Mouse (Mus musculus) myocyte (in vitro differentiated cells): ENCODE data around the gene Rgs5. TPM values are rescaled to one million over a fixed set of nuclear protein-coding genes. Genes with fewer than 3 reads are reported as not detected.

Source experiments
- H3K27me3 ChIP-seq: one replicate; pipeline ENCODE4 v1.6.1; 2011; ENCODE audit not compliant: control insufficient read depth, insufficient read depth, insufficient read length
- H3K36me3 ChIP-seq: one replicate; pipeline ENCODE4 v1.6.1; 2011; ENCODE audit not compliant: control insufficient read depth, insufficient read depth
- H3K4me2 ChIP-seq: one replicate; pipeline ENCODE4 v1.6.1; 2011; ENCODE audit warnings: low read depth, control low read depth
- H3K4me3 ChIP-seq: one replicate; pipeline ENCODE4 v1.5.1; 2011; ENCODE audit warnings: mild to moderate bottlenecking, control low read depth, moderate library complexity
- H3K79me2 ChIP-seq: one replicate; pipeline ENCODE4 v1.6.1; 2011; ENCODE audit not compliant: control insufficient read depth, insufficient read depth
- H3ac ChIP-seq: one replicate; pipeline ENCODE4 v1.6.1; 2011; ENCODE audit not compliant: control insufficient read depth, insufficient read length
- CEBPB ChIP-seq: IDR thresholded peaks from 2 replicates; pipeline ENCODE4 v1.6.1; 2011; ENCODE audit warnings: mild to moderate bottlenecking, moderate library complexity; ENCODE audit not compliant: poor library complexity, insufficient read depth, severe bottlenecking
- E2F4 ChIP-seq: IDR thresholded peaks from one replicate; pipeline ENCODE4 v1.6.1; 2011; ENCODE audit warnings: mild to moderate bottlenecking, control low read depth, moderate library complexity; ENCODE audit not compliant: insufficient read depth
- MAX ChIP-seq: IDR thresholded peaks from one replicate; pipeline ENCODE4 v1.6.1; 2011; ENCODE audit warnings: low read depth, mild to moderate bottlenecking, control low read depth
- MYOD1 ChIP-seq, 3 experiments: IDR thresholded peaks; one replicate each; pipeline ENCODE4 v1.6.1; 2011; ENCODE audit warnings: control low read depth in 2 of 3, low read depth in 2 of 3, mild to moderate bottlenecking in 2 of 3, moderate library complexity in 1 of 3; ENCODE audit not compliant: insufficient read length in 2 of 3, control insufficient read depth in 1 of 3
- MYOG ChIP-seq, 3 experiments: IDR thresholded peaks; one replicate each; pipeline ENCODE4 v1.6.1; 2011; ENCODE audit warnings: control low read depth in 2 of 3, low read depth in 2 of 3, mild to moderate bottlenecking in 2 of 3; ENCODE audit not compliant: insufficient read length in 2 of 3, control insufficient read depth in 1 of 3, insufficient read depth in 1 of 3
- POLR2A ChIP-seq: IDR thresholded peaks from one replicate; pipeline ENCODE4 v1.6.1; 2011; ENCODE audit warnings: low read depth, mild to moderate bottlenecking, control low read depth, moderate library complexity; ENCODE audit not compliant: insufficient read length
- POLR2AphosphoS2 ChIP-seq: IDR thresholded peaks from one replicate; pipeline ENCODE4 v1.6.1; 2011; ENCODE audit warnings: low read depth, control low read depth; ENCODE audit not compliant: insufficient read length
- REST ChIP-seq: IDR thresholded peaks from one replicate; pipeline ENCODE4 v1.6.1; 2011; ENCODE audit warnings: mild to moderate bottlenecking, control low read depth, moderate library complexity; ENCODE audit not compliant: insufficient read depth, insufficient read length
- SRF ChIP-seq: IDR thresholded peaks from one replicate; pipeline ENCODE4 v1.6.1; 2011; ENCODE audit warnings: low read depth; ENCODE audit not compliant: control insufficient read depth, insufficient read length
- TCF12 ChIP-seq: IDR thresholded peaks from one replicate; pipeline ENCODE4 v1.6.1; 2011; ENCODE audit warnings: mild to moderate bottlenecking, control low read depth; ENCODE audit not compliant: poor library complexity, insufficient read depth, severe bottlenecking
- TCF3 ChIP-seq: IDR thresholded peaks from one replicate; pipeline ENCODE4 v1.6.1; 2011; ENCODE audit warnings: low read depth, control low read depth; ENCODE audit not compliant: insufficient read length
- USF1 ChIP-seq: IDR thresholded peaks from one replicate; pipeline ENCODE4 v1.6.1; 2011; ENCODE audit warnings: low read depth, mild to moderate bottlenecking, control low read depth, moderate library complexity
- polyA plus RNA-seq: library from polyadenylated mRNA; unstranded; fragments of >200 nt; fragmentation: generic; extraction: Trizol; gene quantifications from one replicate; pipeline ENCODE4 v1.2.1, GENCODE M21; 2012; ENCODE audit warnings: missing spikeins

Rgs5 gene
- polyA plus RNA-seq, 1 experiment = 0.01 TPM

DNA sequence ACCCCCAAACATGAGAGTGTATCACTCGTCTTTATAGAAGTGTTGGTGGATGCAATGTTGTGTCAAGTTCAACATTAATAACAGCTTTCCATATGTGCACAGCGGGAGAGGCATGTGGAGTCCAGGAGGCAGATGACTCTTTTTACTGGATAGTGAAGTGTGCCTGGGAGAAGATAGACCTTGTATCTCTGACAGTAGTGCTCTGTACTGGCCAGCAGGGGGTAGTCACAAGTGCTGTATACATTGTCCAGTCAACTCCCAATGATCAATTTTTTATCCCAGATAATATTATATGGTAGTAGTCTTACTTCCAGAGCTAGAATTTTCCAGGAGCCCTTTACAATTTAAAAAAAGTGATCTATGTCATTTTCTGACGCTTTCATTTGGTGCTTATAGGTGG, 18.8 kb downstream of the Rgs5 start:
- no peak overlapping the region for H3ac ChIP-seq
- H3K36me3 ChIP-seq = no peaks in the 10 kb centered on the region
- H3K27me3 ChIP-seq = no peaks in the 10 kb centered on the region
- no peaks in the 10 kb centered on the region for H3K79me2 ChIP-seq
- H3K4me2 ChIP-seq = no peak overlapping the region
- H3K4me3 ChIP-seq = no peak overlapping the region
- TF ChIP-seq POLR2AphosphoS2 (no peak), TCF12 (no peak), E2F4 (no peak), USF1 (no peak), REST (no peak), SRF (no peak), MAX (no peak), CEBPB (no peak), POLR2A (no peak), MYOD1 (IDR thresholded peaks at IDR 0.05; ENCODE audit: control insufficient read depth in 1 of 3, insufficient read length in 2 of 3, low read depth in 2 of 3) (no peak), TCF3 (no peak), MYOG (IDR thresholded peaks at IDR 0.05; ENCODE audit: control insufficient read depth in 1 of 3, insufficient read depth in 1 of 3, insufficient read length in 2 of 3, low read depth in 2 of 3) (no peak)

DNA sequence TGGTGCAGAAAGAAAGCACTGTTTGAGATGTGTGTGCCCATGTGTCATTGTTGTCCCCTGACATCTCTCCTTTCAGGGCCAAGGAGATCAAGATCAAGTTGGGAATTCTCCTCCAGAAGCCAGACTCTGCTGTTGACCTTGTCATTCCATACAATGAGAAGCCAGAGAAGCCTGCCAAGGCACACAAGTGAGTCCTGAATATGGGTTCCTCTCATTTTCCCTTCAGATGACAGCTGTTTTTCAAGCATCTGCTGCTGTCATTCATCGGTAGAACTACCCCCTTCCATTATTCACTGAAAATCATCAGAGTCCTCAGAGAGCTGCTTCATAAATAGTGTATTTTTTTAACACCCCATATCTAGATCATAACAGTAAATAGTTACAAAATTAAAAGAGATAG, 21.4 kb downstream of the Rgs5 start:
- Histone ChIP-seq H3K4me3 (no peak overlapping the region), H3K36me3 (no peaks in the 10 kb centered on the region), H3ac (no peak overlapping the region), H3K4me2 (no peak overlapping the region), H3K27me3 (no peaks in the 10 kb centered on the region), H3K79me2 (no peaks in the 10 kb centered on the region)
- peak in 2 of 3 experiments; percentile 9 to 43 for TF ChIP-seq MYOD1 (IDR thresholded peaks at IDR 0.05; ENCODE audit: control insufficient read depth in 1 of 3, insufficient read length in 2 of 3, low read depth in 2 of 3)
- TF ChIP-seq CEBPB = no peak
- TF ChIP-seq MAX = no peak

DNA sequence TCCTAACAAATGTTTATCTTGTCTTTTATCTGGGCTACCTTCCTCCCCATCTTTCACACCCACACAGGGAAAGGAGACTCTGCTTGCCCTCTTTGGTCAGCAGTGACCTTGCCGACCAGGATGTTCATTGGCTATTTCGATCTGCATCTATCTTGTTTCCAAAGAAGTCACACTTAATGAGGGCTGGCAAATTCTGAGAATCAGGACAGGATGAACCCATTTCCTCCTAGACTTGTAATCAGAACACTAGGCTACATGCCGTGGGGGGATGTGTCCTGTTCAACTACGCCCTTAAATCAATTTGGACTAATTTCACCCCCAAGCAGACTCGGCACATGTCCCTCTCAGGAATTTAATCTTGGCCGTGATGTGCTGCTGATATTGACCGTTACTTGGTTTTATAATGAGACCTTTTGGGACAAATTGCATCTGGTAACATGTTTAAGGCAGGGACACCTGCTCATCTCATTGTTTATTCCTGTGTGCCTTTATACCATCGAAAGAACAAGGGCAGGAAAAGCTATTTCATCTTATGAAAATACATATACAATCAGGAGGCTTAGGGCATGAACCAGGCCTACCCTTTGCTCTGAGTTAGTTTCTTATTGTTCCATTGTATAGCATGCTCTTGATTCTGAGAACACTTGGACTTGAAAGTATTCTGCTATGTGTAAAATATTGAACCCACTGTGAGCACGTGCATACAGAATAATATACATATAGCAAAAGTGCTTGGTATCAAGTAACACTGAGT, 25.3 kb downstream of the Rgs5 start:
- Histone ChIP-seq H3K4me3 (no peak overlapping the region), H3K36me3 (no peaks in the 10 kb centered on the region), H3K27me3 (no peaks in the 10 kb centered on the region), H3ac (no peak overlapping the region), H3K4me2 (no peak overlapping the region), H3K79me2 (no peaks in the 10 kb centered on the region)
- TF ChIP-seq POLR2A = no peak
- TF ChIP-seq MAX = no peak
- no peak for TF ChIP-seq TCF3
- no peak for TF ChIP-seq SRF
- TF ChIP-seq TCF12 = no peak
- TF ChIP-seq MYOG (IDR thresholded peaks at IDR 0.05; ENCODE audit: control insufficient read depth in 1 of 3, insufficient read depth in 1 of 3, insufficient read length in 2 of 3, low read depth in 2 of 3) = no peak
- TF ChIP-seq USF1 = no peak
- no peak for TF ChIP-seq E2F4
- no peak for TF ChIP-seq POLR2AphosphoS2
- TF ChIP-seq MYOD1 (IDR thresholded peaks at IDR 0.05; ENCODE audit: control insufficient read depth in 1 of 3, insufficient read length in 2 of 3, low read depth in 2 of 3) = no peak
- TF ChIP-seq REST = no peak
- TF ChIP-seq CEBPB = no peak

DNA sequence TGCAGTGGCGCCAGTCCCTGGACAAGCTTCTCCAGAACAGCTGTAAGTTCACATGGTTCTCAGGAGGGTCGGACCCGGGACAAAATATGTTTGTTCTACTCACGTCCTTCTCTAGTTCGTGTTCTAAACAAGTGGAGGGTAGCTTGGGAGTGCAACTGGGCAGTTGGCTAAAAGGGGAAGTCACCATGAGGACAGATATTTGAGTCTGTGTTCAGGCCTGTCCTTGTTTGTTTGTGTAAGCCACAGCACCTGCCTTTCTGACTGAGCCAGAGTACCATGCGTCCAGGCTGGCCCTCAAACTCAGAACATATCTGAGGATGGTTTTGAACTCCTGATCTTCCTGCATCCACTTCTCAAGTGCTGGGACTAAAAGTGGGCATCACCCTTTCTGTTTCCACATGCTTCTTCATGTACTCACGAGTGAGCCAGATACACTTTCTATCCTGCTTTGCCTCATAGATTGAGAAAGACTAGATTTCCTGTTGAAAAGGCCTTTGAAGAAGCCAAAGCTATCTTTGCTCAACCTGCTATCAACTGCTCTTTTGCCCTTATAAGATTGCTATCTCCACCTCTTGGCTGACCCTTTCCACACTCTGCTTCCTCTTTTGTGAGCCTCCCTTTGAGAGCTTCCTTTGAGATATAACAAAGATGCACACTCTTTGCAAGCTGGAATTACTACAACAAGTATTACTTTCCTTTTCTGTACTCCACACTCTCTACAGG, 27.6 kb downstream of the Rgs5 start:
- H3K4me2 ChIP-seq = no peak overlapping the region
- no peaks in the 10 kb centered on the region for H3K27me3 ChIP-seq
- H3K79me2 ChIP-seq = no peaks in the 10 kb centered on the region
- no peak overlapping the region for H3ac ChIP-seq
- no peak for TF ChIP-seq TCF12
- TF ChIP-seq POLR2AphosphoS2 = no peak
- TF ChIP-seq SRF = no peak
- TF ChIP-seq USF1 = no peak
- no peak for TF ChIP-seq TCF3
- TF ChIP-seq MAX = no peak
- TF ChIP-seq CEBPB = no peak
- TF ChIP-seq MYOG (IDR thresholded peaks at IDR 0.05; ENCODE audit: control insufficient read depth in 1 of 3, insufficient read depth in 1 of 3, insufficient read length in 2 of 3, low read depth in 2 of 3) = no peak
- TF ChIP-seq REST = no peak
- no peak for TF ChIP-seq POLR2A
- TF ChIP-seq MYOD1 (IDR thresholded peaks at IDR 0.05; ENCODE audit: control insufficient read depth in 1 of 3, insufficient read length in 2 of 3, low read depth in 2 of 3) = no peak
- TF ChIP-seq E2F4 = no peak
- H3K4me3 ChIP-seq = no peak overlapping the region
- H3K36me3 ChIP-seq = no peaks in the 10 kb centered on the region
